Mouse (Mus musculus): Measurements from ENCODE around the gene Mfn2.

The Mfn2 gene

GRCm38 (mm10) chr4:147918459-147919121 lies 14.1 kb upstream of the Mfn2 start:
- DNase-seq (ENCODE audit: low spot score in 2 of 2): peak; percentile 26 to 31

GRCm38 (mm10) chr4:147909486-147909885 lies 5.0 kb upstream of the Mfn2 start:
- DNase-seq (ENCODE audit: low spot score in 2 of 2): no peak

- no peak for DNase-seq (ENCODE audit: low spot score in 2 of 2)
These were observed 1.7 kb upstream of the Mfn2 start for GRCm38 (mm10) chr4:147906230-147906629.

- peak in 1 of 2 experiments; percentile 1 for DNase-seq (ENCODE audit: low spot score in 2 of 2)
These were observed 671 bp upstream of the Mfn2 start for GRCm38 (mm10) chr4:147905090-147905659.

- DNase-seq (ENCODE audit: low spot score in 2 of 2): no peak
These were observed 903 bp downstream of the Mfn2 start for GRCm38 (mm10) chr4:147903601-147904000.

- DNase-seq (ENCODE audit: low spot score in 2 of 2): no peak
These were observed 1.5 kb downstream of the Mfn2 start for GRCm38 (mm10) chr4:147902906-147903500.

- DNase-seq (ENCODE audit: low spot score in 2 of 2): no peak
These were observed 4.1 kb downstream of the Mfn2 start for GRCm38 (mm10) chr4:147900452-147900851.

GRCm38 (mm10) chr4:147897348-147897747 lies 7.2 kb downstream of the Mfn2 start:
- DNase-seq (ENCODE audit: low spot score in 2 of 2): no peak

GRCm38 (mm10) chr4:147896411-147896810 lies 8.1 kb downstream of the Mfn2 start:
- DNase-seq (ENCODE audit: low spot score in 2 of 2): no peak

GRCm38 (mm10) chr4:147895815-147896330 lies 8.6 kb downstream of the Mfn2 start:
- DNase-seq (ENCODE audit: low spot score in 2 of 2): no peak

- no peak for DNase-seq (ENCODE audit: low spot score in 2 of 2)
These were observed 14.2 kb downstream of the Mfn2 start for GRCm38 (mm10) chr4:147890341-147890740.

- DNase-seq (ENCODE audit: low spot score in 2 of 2): no peak
These were observed 16.3 kb downstream of the Mfn2 start for GRCm38 (mm10) chr4:147888237-147888636.

- DNase-seq (ENCODE audit: low spot score in 2 of 2): no peak
These were observed 17.2 kb downstream of the Mfn2 start for GRCm38 (mm10) chr4:147887277-147887676.

- no peak for DNase-seq (ENCODE audit: low spot score in 2 of 2)
These were observed 18.3 kb downstream of the Mfn2 start for GRCm38 (mm10) chr4:147886158-147886557.

GRCm38 (mm10) chr4:147884138-147884537 lies 20.4 kb downstream of the Mfn2 start:
- no peak for DNase-seq (ENCODE audit: low spot score in 2 of 2)

- no peak for DNase-seq (ENCODE audit: low spot score in 2 of 2)
These were observed 21.5 kb downstream of the Mfn2 start for GRCm38 (mm10) chr4:147883041-147883440.

GRCm38 (mm10) chr4:147881792-147882191 lies 22.7 kb downstream of the Mfn2 start:
- DNase-seq (ENCODE audit: low spot score in 2 of 2): no peak

GRCm38 (mm10) chr4:147879865-147880264 lies 24.6 kb downstream of the Mfn2 start:
- no peak for DNase-seq (ENCODE audit: low spot score in 2 of 2)

GRCm38 (mm10) chr4:147879456-147879855 lies 25.0 kb downstream of the Mfn2 start:
- no peak for DNase-seq (ENCODE audit: low spot score in 2 of 2)

- DNase-seq (ENCODE audit: low spot score in 2 of 2): no peak
These were observed 26.0 kb downstream of the Mfn2 start for GRCm38 (mm10) chr4:147878537-147878936.

- DNase-seq (ENCODE audit: low spot score in 2 of 2): no peak
These were observed 28.5 kb downstream of the Mfn2 start for GRCm38 (mm10) chr4:147875852-147876575.

- DNase-seq (ENCODE audit: low spot score in 2 of 2): no peak
These were observed 35.3 kb downstream of the Mfn2 start for GRCm38 (mm10) chr4:147869238-147869637.
